Mouse (Mus musculus) hindbrain, embryonic 16.5 days (tissue): ENCODE measurements around the gene Cdr2l. TPM values are rescaled to one million over a fixed set of nuclear protein-coding genes. Genes with fewer than 3 reads are reported as not detected.
A peak's percentile ranks its signal among the peaks of the same experiment; 100 is the strongest.

Experiments used
- ATAC-seq: fragments of 200-750 bp; cut with Nextera tagmentation; 2 replicates; pipeline ENCODE4 v1.8.0; 2017; ENCODE audit warnings: moderate TSS enrichment, moderate library complexity
- H3K27ac ChIP-seq: fragments of 300-500 bp; sonication (generic); 2 replicates; pipeline ENCODE4 v1.5.1; 2014; ENCODE audit warnings: low read depth, mild to moderate bottlenecking, control low read depth, low read length, moderate library complexity
- H3K27me3 ChIP-seq: fragments of 300-500 bp; sonication (generic); replicated peaks from 2 replicates; pipeline ENCODE4 v1.6.1; 2014; ENCODE audit warnings: low read length; ENCODE audit not compliant: control insufficient read depth, insufficient read depth
- H3K36me3 ChIP-seq: fragments of 300-500 bp; sonication (generic); 2 replicates; pipeline ENCODE4 v1.6.1; 2014; ENCODE audit warnings: mild to moderate bottlenecking, low read length, moderate library complexity, mixed read lengths; ENCODE audit not compliant: control insufficient read depth, insufficient read depth
- H3K4me1 ChIP-seq: fragments of 300-500 bp; sonication (generic); 2 replicates; pipeline ENCODE4 v1.6.1; 2014; ENCODE audit warnings: low read depth, low read length; ENCODE audit not compliant: control insufficient read depth, insufficient read depth
- H3K4me2 ChIP-seq: fragments of 300-500 bp; sonication (generic); 2 replicates; pipeline ENCODE4 v1.6.1; 2014; ENCODE audit warnings: mild to moderate bottlenecking, low read length, control low read depth, moderate library complexity
- H3K4me3 ChIP-seq: fragments of 300-500 bp; sonication (generic); 2 replicates; pipeline ENCODE4 v1.5.1; 2014; ENCODE audit warnings: mild to moderate bottlenecking, low read length, control low read depth, moderate library complexity
- H3K9ac ChIP-seq: fragments of 300-500 bp; sonication (generic); 2 replicates; pipeline ENCODE4 v1.6.1; 2014; ENCODE audit warnings: low read depth, mild to moderate bottlenecking, control low read depth, low read length, moderate library complexity
- H3K9me3 ChIP-seq: fragments of 300-500 bp; sonication (generic); 2 replicates; pipeline ENCODE4 v1.6.1; 2014; ENCODE audit warnings: mild to moderate bottlenecking, low read length, moderate library complexity; ENCODE audit not compliant: control insufficient read depth
- WGBS: fragments of 180-500 bp; shearing (Covaris S2); extraction: QIAGEN DNeasy Blood & Tissue Kit; methylation state at CpG from one replicate; pipeline ENCODE4 v1.1.7; 2014; 5-methylcytosine and 5-hydroxymethylcytosine counted together
- polyA plus RNA-seq: library from polyadenylated mRNA; unstranded; fragments of >200 nt; fragmentation: Nextera tagmentation; extraction: Ambion mirVana; gene quantifications from 2 replicates; pipeline ENCODE4 v1.2.1, GENCODE M21; 2015

Gene Cdr2l
- polyA plus RNA-seq, 1 experiment from 2014 or later: 16.1 TPM

DNA sequence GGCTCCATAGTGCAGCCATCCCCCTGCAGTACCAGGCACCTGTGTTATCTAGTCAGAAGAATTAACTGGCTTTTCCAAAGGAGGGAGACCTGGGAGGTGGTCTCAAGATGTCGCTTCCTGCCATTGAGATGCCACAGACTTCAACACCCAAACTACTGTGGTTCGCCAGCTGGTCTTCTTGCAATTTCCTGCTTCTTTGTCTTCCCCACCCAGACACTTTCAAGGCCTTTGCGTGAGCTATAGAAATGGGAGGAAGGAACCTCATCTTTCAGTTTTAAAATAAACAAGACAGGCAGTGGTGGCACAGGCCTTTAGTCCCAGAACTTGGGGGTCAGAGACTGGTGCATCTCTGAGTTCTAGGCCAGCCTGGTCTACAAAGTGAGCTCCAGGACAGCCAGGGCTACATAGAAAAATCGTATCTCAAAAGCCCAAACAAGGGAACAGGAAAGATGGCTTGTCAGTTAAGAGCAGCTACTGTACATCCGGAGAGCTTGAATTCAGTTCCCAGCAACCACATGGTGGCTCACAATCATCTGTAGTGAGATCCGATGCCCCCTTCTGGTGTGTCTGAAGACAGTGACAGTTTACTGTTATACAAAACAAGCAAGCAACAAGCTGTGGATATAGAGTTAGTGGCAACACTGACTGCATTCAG, 26.7 kb downstream of the Cdr2l start:
- Histone ChIP-seq H3K4me1 (peaks cover 19% of the 10 kb centered on the region), H3K4me2 (no peak overlapping the region), H3K36me3 (peaks cover 8% of the 10 kb centered on the region; the same call in 1 of the 2 replicates), H3K4me3 (no peak overlapping the region), H3K9me3 (no peaks in the 10 kb centered on the region), H3K27ac (peak overlapping the region; percentile 35; the same call in 1 of the 2 replicates), H3K27me3 (no peaks in the 10 kb centered on the region), H3K9ac (no peak overlapping the region)
- no peak for ATAC-seq
- 75% methylated on average over 6 of the region's 6 CpGs for WGBS

DNA sequence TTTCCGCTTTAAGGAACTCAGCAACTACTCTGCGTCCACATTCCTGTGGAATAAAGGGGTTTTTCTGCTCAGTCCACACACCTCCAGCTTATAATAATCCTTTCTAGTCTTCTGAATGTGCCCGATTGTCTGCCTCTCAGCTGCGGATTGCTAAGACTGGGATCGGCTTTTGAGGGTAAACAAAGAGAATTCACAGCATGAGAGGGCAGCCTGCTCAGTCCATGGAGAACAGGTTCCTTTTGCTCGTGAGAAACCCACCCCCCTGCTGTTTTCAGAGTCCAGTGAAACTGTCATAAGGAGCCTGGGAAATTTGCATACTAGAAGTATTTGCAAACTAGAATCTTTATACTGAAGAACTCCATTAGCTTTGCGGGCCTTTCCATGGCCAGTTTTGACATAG, 27.8 kb downstream of the Cdr2l start:
- no peak overlapping the region for H3K9ac ChIP-seq
- H3K27ac ChIP-seq: peak overlapping the region; percentile 35
- peaks cover 17% of the 10 kb centered on the region for H3K4me1 ChIP-seq
- no peaks in the 10 kb centered on the region for H3K27me3 ChIP-seq
- H3K4me2 ChIP-seq: no peak overlapping the region
- ATAC-seq: no peak
- WGBS: 28% methylated on average over 7 of the region's 7 CpGs
- H3K9me3 ChIP-seq: no peaks in the 10 kb centered on the region
- no peak overlapping the region for H3K4me3 ChIP-seq
- peaks cover 8% of the 10 kb centered on the region; the same call in 1 of the 2 replicates for H3K36me3 ChIP-seq

DNA sequence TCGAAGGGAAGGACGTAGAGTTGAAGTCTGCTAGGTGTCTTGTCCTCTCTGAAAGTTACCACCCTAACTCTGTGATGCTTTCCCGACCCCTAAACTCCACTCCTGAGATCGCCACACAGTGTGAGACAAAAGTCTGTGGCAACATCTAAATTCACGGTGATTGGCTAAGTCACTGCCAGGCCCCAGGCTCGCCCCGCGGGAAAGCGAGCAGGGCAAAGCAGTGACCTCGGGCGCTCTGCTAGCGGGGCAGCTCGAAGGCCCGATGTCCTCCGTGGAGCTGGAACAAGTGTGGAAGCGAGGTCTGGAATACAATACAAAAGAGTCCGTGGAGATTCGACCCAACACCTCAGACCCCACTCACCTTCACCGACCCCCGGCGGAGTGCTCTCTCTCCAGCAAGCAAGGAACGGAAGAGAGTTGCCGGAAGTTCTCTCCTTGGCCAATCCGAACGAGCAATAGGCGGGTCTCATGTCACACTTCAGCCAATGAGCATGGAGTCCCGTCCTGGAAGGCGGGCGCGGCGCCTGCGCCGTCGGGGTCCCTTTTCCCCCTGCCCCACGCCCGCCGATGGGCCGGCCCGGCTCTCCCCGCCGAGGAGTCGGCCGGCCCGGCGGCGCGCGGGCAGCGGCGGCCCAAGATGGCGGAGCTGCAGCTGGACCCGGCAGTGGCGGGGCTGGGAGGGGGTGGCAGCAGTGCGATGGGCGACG, 38.0 kb downstream of the Cdr2l start, which contains the start of the genes Atp5h and Kctd2:
Atp5h (minus strand) TSS at position 432 of the 707 bp plus-strand sequence.
Kctd2 (plus strand) TSS at position 598 of the 707 bp plus-strand sequence.
- Histone ChIP-seq H3K9me3 (no peaks in the 10 kb centered on the region), H3K27ac (peak within 1 kb of the TSS; percentile 89), H3K27me3 (no peaks in the 10 kb centered on the region), H3K4me1 (peaks cover 23% of the 10 kb centered on the region), H3K36me3 (peaks cover 15% of the 10 kb centered on the region), H3K4me3 (peak within 1 kb of the TSS; percentile 84), H3K4me2 (peak within 1 kb of the TSS; percentile 95), H3K9ac (peak within 1 kb of the TSS; percentile 95)
- peak; percentile 98 for ATAC-seq
- under 1% methylated on average over 40 of the region's 56 CpGs for WGBS

DNA sequence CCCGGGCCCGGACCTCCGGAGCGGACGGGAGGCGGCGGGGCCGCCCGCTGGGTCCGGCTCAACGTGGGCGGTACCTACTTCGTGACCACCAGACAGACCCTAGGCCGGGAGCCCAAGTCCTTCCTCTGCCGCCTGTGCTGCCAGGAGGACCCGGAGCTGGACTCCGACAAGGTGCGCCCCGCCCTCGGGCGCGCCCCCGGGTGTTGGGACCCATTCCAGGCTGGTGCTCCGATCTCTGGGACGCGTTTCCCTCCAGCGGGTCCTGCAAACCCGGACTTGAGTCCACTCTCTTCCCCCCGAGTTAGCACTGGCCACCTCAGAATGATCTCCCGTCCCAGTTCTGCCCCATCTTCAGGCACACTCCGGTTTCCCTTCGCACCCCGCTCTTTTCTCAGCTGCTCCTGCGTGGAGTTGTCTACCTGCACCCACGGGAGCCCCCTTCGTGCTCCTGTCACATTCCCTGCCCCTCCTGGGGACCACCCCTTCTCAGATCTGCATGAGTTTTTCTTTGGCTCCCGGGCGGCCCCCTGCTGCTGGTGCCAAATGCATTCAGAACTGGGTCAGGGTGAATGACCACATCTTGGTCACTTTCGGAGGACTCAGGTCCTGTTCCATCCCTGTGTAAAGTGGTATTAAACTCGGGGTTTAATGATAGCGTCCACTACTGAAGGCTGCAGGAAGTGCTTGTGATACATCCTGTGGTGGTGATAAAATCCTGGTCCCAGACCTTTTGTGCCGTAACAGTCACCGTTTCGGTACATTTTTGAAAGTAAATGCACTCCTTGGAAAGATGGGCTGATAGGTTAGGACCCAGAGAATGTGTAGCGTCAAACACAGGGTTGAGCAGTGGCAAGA, 38.8 kb downstream of the Cdr2l start:
- H3K4me3 ChIP-seq: peak overlapping the region; percentile 84
- peak overlapping the region; percentile 89 for H3K27ac ChIP-seq
- no peaks in the 10 kb centered on the region for H3K27me3 ChIP-seq
- peak; percentile 60 for ATAC-seq
- H3K9ac ChIP-seq: peak overlapping the region; percentile 95
- WGBS: 3% methylated on average over 33 of the region's 45 CpGs
- H3K4me1 ChIP-seq: peaks cover 23% of the 10 kb centered on the region
- peaks cover 11% of the 10 kb centered on the region for H3K36me3 ChIP-seq
- no peaks in the 10 kb centered on the region for H3K9me3 ChIP-seq
- peak overlapping the region; percentile 95 for H3K4me2 ChIP-seq

DNA sequence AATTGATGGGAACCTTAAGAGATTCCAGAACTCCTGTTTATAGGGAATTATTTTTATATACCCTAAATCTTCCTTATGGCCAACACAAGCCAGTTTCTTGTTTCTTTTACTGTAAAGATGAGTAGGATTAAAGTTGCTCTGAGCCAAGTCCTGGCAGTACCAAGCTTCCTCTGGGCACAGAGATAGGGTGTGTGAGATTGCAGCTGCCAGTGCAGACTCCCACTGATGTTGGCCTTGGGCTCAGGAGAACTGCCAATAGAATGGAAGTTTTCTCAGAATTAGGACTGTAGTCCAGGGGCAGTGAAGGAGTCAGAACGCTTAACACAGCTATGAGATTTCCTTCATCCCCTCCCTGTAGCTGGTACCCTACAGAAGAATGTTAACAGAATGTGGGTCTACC, 39.6 kb downstream of the Cdr2l start:
- H3K27ac ChIP-seq: no peak overlapping the region
- ATAC-seq: no peak
- H3K4me3 ChIP-seq: peak overlapping the region; percentile 84
- H3K36me3 ChIP-seq: peaks cover 5% of the 10 kb centered on the region; the same call in 1 of the 2 replicates
- no peaks in the 10 kb centered on the region for H3K9me3 ChIP-seq
- WGBS: 58% methylated on average over 1 of the region's 1 CpGs
- peaks cover 23% of the 10 kb centered on the region for H3K4me1 ChIP-seq
- no peak overlapping the region for H3K9ac ChIP-seq
- peak overlapping the region; percentile 95 for H3K4me2 ChIP-seq
- H3K27me3 ChIP-seq: no peaks in the 10 kb centered on the region

DNA sequence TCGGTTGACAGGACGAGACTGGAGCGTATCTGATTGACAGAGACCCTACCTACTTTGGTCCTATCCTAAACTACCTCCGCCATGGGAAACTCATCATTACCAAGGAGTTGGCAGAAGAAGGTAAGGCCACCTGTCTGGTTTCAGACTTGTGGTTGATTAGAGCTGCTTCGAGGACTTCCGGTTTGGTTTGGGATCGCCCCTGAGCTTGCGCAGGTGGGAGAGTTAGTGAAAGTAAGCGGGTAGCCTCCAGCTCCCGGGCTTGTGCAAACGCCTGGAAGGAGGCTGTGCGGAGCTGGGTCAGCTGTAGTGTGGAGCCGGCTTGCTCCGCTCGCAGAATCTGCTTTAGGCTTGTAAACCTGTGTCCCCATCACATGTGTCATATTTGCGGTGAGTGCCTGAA, 40.3 kb downstream of the Cdr2l start:
- WGBS: 93% methylated on average over 16 of the region's 16 CpGs
- Histone ChIP-seq H3K4me3 (no peak overlapping the region), H3K27me3 (no peaks in the 10 kb centered on the region), H3K4me1 (peaks cover 23% of the 10 kb centered on the region), H3K9me3 (no peaks in the 10 kb centered on the region), H3K4me2 (no peak overlapping the region), H3K36me3 (no peaks in the 10 kb centered on the region), H3K9ac (no peak overlapping the region), H3K27ac (no peak overlapping the region)
- ATAC-seq: no peak

DNA sequence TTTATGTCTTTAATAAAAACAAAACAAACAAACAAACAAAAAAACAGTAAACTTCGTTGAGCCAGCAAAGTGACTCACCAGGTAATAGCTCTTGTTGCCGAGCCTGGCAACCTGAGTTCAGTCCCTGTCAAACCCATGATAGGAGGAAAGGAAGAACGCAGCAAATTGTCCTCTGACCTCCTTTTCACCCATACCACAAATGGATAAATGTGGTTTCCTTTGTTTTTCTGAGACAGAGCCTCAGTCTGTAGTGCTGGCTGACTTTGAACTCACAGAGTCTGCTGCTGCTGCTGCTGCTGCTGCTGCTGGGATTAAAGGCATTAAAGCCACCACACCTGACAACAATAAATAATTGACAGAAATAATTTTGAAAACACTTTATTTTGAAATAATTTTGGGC, 41.4 kb downstream of the Cdr2l start:
- 86% methylated on average over 3 of the region's 3 CpGs for WGBS
- Histone ChIP-seq H3K36me3 (no peaks in the 10 kb centered on the region), H3K9ac (no peak overlapping the region), H3K4me2 (no peak overlapping the region), H3K27ac (no peak overlapping the region), H3K4me1 (peaks cover 27% of the 10 kb centered on the region), H3K4me3 (no peak overlapping the region), H3K27me3 (no peaks in the 10 kb centered on the region), H3K9me3 (no peaks in the 10 kb centered on the region)
- ATAC-seq: no peak

DNA sequence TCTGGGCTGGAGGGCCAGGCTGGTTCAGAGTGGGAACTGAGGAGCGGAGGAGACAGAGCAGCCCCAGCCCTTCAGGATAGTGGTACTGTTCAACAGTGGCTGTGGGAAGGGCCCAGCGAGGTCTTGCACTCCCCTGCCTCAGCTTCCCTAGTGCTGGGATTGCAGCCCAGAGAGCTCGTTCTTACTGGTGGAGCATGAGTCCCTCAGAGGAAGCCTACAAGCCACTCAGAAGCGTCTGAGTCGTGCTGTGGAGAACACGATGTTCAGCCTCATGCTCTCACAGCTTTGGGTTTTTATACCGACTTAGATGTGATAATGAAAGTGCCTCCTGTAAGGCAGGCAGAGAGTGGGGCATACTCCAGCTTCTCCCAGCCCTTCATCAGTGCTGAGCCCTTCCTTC, 43.0 kb downstream of the Cdr2l start:
- H3K9ac ChIP-seq: no peak overlapping the region
- no peaks in the 10 kb centered on the region for H3K9me3 ChIP-seq
- peaks cover 17% of the 10 kb centered on the region for H3K4me1 ChIP-seq
- 91% methylated on average over 7 of the region's 7 CpGs for WGBS
- no peak overlapping the region for H3K4me3 ChIP-seq
- H3K36me3 ChIP-seq: peaks cover 5% of the 10 kb centered on the region
- ATAC-seq: no peak
- no peak overlapping the region for H3K4me2 ChIP-seq
- H3K27ac ChIP-seq: no peak overlapping the region
- H3K27me3 ChIP-seq: no peaks in the 10 kb centered on the region

DNA sequence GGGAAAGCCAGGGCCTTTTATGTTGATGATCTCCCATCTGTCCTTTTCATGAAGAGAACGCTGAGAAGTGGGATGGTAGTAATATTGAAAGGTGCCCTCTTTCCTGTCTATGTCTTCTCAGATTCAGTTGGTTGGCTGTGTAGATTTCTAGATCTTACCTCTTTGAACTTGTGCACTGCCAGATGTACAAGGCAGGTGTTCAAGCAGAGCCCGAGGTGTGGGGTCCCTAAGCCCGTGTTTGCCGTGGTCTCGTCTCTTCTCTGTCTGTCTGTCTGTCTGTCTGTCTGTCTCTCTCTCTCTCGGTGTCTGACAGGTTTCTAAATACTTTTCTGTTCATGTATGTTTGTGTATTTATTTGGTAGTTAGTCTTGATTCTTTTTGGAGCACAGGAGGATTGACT, 44.0 kb downstream of the Cdr2l start:
- peaks cover 15% of the 10 kb centered on the region for H3K36me3 ChIP-seq
- H3K4me3 ChIP-seq: no peak overlapping the region
- 93% methylated on average over 6 of the region's 6 CpGs for WGBS
- no peaks in the 10 kb centered on the region for H3K27me3 ChIP-seq
- no peak for ATAC-seq
- no peak overlapping the region for H3K9ac ChIP-seq
- H3K4me2 ChIP-seq: no peak overlapping the region
- H3K9me3 ChIP-seq: no peaks in the 10 kb centered on the region
- H3K27ac ChIP-seq: no peak overlapping the region
- peaks cover 17% of the 10 kb centered on the region for H3K4me1 ChIP-seq
